Mouse (Mus musculus): Measurements from ENCODE around the gene Arl16. TPM values are rescaled to one million over a fixed set of nuclear protein-coding genes. Genes with fewer than 3 reads are reported as not detected.
A peak's percentile ranks its signal among the peaks of the same experiment; 100 is the strongest.
"Not testable (repeated sequence)": the region's sequence is repeated elsewhere in the genome, so short reads cannot be mapped to it uniquely, and the experiment has no call there.

The Arl16 gene
- 10 to 100 TPM; 48.3 to 49.8 TPM for total RNA-seq (2021)

DNA sequence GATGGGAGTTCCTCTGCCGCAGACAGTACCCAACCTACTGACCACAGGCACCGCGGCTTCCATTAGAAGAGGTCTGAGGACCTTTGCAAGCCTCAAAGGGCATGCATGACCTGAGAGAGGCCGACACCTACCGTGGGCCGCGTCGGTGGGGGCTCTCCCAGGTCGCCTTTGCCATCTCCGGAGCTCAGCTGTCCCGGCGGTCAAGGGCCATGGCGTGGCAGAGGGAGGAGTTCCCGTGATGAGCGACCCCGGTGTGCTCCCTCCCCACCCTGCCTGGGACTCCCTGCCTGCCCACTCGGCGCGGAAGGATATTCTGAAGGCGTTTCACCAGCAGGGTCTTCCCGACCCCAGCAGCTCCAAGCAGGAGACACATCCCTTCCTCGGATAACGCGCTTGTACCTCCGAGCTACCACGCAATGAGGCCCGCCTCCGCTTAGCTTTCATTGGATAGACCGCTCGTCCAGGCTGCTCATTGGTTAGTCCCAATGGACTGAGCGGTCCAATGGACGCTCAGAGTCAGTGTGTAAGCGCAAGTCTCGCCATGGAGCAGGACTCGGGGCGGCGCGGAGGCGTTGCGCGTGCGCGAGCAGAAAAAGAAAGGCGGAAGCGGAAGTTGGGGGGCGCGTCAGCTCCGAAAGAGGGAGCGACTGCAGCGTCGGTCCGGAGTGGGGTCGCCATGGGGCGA lies at the start of gene Arl16:
Gene Arl16, minus strand, starts transcription at position 557 of the 685 bp plus-strand sequence.
- DNase-seq, result peak; percentile 92 to 93

GRCm38 (mm10) chr11:120517147-120517546 lies 49.7 kb upstream of the Arl16 start:
- DNase-seq, result no peak

DNA sequence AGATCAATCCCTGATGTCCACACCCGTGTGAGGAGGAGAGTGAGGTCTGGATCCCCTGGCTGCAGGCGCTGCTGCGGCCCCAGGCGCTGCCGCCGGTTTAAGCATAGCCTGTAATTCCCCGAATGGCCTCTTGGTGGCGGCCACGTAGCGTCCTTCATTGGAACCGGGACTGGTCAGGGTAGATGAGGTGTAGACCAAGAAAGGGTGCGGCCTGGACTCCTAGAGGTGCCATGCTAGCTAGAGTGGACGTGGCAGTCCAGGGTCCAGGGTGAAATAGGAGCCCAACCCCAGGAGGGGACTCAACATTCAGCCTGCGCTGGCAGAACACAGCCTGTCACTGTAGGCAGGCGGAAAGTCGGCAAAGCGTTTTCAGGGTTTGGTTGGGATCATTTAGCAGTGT lies 48.2 kb upstream of the Arl16 start:
- peak; percentile 86 to 89 for DNase-seq

- not testable (repeated sequence) for DNase-seq
Observed at GRCm38 (mm10) chr11:120514262-120514661, 46.9 kb upstream of the Arl16 start.

- DNase-seq, result no peak
Observed at GRCm38 (mm10) chr11:120512790-120513453, 45.5 kb upstream of the Arl16 start.

DNA sequence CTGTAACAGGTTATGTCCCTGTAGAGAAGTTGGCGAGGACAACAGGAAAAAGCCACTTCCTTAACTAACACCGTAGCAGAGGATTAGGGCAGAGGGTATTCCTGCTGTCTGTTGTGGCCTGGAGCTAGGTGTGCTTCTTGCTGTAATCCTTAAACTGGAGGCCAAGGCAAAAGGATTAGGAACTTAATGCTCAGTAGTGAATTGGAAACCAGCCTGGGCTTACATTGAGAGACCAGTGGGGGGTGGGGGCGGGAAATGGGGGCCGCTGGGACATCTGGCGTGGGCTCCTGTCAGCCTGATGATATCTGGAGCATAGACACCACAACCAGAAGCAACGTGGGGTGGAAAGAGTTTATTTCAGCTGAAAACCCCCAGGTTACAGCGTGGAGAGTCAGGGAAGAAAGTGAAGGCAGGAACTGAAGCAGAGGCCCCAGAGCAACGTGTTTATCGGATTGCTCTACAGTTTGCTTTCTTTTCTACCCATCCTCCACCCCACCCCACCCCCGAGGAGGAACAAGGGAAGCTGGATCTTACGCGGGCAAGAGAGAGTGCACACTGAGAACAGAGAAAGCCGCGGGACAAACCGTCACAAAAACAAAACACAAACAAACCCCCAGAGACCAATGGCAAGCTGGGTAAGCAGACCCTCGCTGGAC lies 43.1 kb upstream of the Arl16 start:
- no peak for DNase-seq

DNA sequence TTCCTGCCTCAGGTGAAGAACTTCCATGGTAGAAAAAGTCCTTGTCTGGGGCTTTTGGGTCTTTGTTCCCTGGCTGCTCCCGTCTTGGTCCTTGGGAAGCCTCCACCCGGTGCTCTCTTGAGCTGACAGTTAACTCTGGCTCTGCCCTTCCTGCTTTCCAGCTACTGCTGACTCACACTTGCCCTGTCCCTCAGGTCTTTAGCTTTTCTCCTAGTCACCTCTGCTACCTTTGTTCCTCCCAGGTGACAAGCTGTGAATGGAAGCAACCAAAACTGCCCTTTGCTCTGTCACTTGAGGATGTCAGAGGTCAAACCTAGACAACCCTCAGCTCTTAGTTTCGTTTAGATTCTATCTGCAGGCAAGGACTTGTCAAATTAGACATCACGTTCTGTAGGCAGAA lies 42.5 kb upstream of the Arl16 start:
- DNase-seq, result no peak

- DNase-seq, result no peak
Observed at GRCm38 (mm10) chr11:120508290-120508870, 41.0 kb upstream of the Arl16 start.

DNA sequence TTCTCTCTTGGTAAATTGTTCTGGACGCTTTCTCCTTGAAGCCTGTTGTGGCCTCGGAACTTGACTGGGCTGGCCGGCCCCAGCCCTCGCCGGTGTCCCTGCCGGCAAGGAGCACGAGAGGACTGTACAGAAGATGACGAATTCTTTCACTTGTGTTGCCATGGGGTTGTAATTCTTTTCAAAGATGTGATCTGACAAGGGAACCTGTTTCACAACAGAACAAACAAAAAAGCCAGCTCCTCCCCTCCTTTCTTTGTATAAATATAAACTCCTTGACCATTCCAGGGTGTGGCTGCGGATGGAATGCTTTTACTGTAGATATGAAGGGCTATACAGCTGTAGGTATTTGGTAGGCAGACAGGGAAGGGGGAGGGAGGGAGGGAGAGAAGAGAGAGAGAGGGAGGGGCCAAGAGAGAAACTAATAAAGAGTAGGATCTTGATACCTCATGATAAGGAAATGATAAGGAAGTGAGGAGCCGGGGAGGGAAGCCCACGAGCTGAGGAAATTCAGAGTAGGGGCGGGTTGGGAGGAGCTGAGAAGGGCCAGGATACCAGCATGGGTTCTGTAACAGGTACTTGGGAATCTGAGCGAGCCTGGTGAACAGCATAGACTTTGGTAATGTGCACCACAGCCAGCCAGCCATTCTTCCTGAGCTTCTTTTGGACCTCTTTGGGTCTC lies 40.3 kb upstream of the Arl16 start:
- no peak for DNase-seq

- DNase-seq, result no peak
Observed at GRCm38 (mm10) chr11:120506899-120507298, 39.5 kb upstream of the Arl16 start.

- DNase-seq, result no peak
Observed at GRCm38 (mm10) chr11:120505661-120506060, 38.3 kb upstream of the Arl16 start.

DNA sequence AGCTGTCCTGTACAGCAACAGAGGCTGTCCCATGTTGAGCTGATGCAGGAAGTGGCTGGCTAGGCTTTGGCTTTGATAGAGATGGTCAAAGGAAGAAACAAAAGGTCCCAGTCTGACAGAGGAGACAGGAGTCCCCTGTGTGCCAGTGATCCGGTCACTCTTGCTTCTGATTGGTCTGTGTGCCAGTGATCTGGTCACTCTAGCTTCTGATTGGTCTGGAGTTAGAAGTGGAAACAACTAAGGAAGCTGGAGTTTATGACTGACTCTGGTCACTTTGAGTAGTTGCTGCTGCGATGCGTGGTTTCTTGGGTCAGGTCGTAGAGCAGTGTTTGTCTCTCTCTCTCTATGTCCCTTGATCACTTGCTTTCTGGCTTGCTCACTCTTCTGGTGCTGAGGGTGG lies 34.3 kb upstream of the Arl16 start:
- DNase-seq, result no peak

- DNase-seq, result no peak
Observed at GRCm38 (mm10) chr11:120501018-120501417, 33.6 kb upstream of the Arl16 start.

GRCm38 (mm10) chr11:120500357-120500756 lies 33.0 kb upstream of the Arl16 start:
- DNase-seq, result no peak

DNA sequence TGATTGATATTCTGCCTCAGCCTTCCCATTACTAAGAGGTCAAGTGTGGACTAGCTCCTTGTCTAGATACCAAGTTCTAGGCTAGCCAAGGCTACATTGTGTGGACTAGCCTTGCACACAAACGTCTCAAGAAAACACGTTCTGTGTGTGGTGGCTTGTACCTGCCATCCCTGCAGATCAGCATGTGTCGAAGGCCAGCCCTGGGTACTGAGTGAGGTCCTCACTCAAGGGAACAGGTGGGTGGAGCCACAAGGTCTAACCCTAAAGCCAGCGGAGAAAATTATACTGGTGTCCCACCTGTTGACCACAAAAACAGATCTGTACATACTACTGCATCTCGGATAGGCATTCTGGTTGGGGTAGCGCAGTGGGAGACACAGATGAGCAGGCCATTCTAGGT lies 32.5 kb upstream of the Arl16 start:
- DNase-seq, result no peak

- no peak for DNase-seq
Observed at GRCm38 (mm10) chr11:120498891-120499290, 31.5 kb upstream of the Arl16 start.

DNA sequence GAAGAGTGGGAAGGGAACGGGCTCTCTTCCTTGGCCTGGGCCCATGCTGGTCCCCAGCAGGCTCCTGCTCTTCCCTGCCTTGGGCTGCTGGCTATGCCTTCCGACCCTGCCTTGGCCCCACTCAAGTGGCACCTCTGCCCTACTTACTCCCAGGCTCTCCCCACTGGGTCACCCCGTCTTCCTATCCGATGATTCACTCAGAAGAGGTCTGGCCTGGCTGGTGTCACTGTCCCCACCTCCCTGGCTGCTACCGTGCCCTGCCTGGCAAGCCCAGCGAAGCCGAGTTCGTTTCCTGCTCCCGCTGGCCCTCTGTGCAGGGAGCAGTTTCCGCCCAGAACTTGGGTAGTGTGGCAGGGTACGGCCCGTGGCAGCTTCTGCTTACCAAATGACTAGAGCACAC lies 30.8 kb upstream of the Arl16 start:
- no peak for DNase-seq

- no peak for DNase-seq
Observed at GRCm38 (mm10) chr11:120497436-120497835, 30.0 kb upstream of the Arl16 start.

- no peak for DNase-seq
Observed at GRCm38 (mm10) chr11:120493911-120494310, 26.5 kb upstream of the Arl16 start.

GRCm38 (mm10) chr11:120493351-120493750 lies 25.9 kb upstream of the Arl16 start:
- no peak for DNase-seq

DNA sequence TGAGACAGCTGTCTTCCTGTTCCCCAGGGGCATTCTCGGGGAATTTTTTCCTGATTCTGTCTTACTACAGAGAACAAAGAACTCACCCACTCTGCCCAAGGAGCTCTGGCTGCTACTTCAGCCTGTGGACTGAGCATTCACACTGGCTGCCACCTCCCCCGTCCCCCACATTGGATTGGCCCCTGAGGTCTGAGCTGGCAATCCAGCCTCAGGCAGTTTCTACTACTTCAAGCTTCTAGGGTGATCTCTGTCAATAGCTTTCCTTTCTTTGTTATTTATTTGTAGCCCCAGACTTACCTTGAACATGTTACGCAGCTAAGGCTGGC lies 25.4 kb upstream of the Arl16 start:
- no peak for DNase-seq

GRCm38 (mm10) chr11:120492024-120492877 lies 24.8 kb upstream of the Arl16 start:
- DNase-seq, result no peak
